Mouse (Mus musculus) erythroid progenitor cell, adult 5-6 weeks (primary cell): Measurements from ENCODE around the gene Camk1g. TPM values are rescaled to one million over a fixed set of nuclear protein-coding genes. Genes with fewer than 3 reads are reported as not detected.

Experiments
- ATAC-seq: replicated peaks from 2 replicates; pipeline ENCODE4 v1.8.0; 2016; ENCODE audit warnings: moderate number of reproducible peaks, mild to moderate bottlenecking, moderate TSS enrichment, inconsistent platforms; ENCODE audit not compliant: poor library complexity, low FRiP score, severe bottlenecking
- total RNA-seq, 2 experiments: library from RNA; stranded (forward) in 1 of 2; stranded (reverse) in 1 of 2; fragments of 150-400 nt in 1 of 2; fragments of 186-747, 209-891 nt in 1 of 2; gene quantifications; 2 replicates each; pipeline versions ENCODE4 v1.2.3 to v1.2.4; 2015 to 2017; ENCODE audit warnings: low replicate concordance in 2 of 2

The Camk1g gene
- total RNA-seq (2015; ENCODE audit: low replicate concordance) (not detected in 2 replicates), total RNA-seq (2017; ENCODE audit: low replicate concordance) (not detected in 2 replicates)

GRCm38 (mm10) chr1:193370096-193370495 lies at the start of gene Camk1g:
TSS of gene Camk1g (minus strand) at chr1:193370298.
- ATAC-seq, result no peak

DNA sequence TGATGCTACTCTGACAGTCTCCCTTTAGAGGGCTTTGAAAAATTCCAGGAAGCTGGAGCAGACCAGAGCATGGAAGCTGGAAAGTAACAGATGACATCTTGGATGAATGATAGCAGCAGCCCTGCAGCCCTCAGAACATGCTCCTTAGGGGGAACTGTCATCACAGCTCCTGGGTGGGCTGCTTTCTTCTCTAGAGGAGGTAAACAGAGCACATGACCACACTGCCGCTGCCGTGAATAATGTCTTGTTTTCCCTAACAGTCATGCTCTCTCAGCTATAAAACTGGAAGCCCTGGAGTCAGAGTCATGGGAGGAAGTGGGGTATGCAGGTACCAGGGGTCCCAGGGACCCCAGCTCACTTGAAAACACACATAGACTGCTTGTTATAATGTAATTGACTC lies 49.1 kb upstream of the Camk1g start:
- no peak for ATAC-seq

GRCm38 (mm10) chr1:193418656-193419055 lies 48.6 kb upstream of the Camk1g start:
- no peak for ATAC-seq

- ATAC-seq, result no peak
These were observed 44.0 kb upstream of the Camk1g start for GRCm38 (mm10) chr1:193414067-193414466.

- no peak for ATAC-seq
These were observed 43.4 kb upstream of the Camk1g start for GRCm38 (mm10) chr1:193413368-193414000.

- ATAC-seq, result no peak
These were observed 37.4 kb upstream of the Camk1g start for GRCm38 (mm10) chr1:193407487-193407886.

DNA sequence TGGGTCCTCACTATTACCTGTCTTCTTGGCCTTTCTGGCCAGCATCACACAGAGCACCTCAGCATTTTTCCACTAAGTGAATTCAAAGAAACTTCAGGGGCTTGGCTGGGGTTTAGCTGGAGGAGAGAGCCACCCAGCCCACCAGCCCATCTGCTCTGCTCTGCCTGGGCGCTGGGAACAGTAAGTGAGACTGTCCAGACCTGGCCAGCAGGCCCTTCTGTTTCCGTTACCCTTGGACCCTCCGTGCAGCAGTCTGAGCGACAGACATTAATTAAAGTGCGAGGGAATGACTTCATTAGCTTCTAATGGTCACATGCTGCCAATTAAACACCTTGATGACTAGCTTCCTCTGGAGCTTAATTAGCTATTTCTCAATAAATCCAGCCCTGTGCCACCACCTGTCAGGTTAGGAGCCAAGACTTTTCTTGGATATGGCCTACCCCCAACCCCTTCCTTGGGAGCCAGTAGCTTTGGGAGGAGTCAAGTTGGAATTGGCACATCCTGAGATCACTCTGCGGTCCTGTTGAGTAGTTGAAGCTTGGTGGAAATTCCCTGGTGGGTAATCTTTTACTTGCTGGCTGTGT lies 36.1 kb upstream of the Camk1g start:
- no peak for ATAC-seq

DNA sequence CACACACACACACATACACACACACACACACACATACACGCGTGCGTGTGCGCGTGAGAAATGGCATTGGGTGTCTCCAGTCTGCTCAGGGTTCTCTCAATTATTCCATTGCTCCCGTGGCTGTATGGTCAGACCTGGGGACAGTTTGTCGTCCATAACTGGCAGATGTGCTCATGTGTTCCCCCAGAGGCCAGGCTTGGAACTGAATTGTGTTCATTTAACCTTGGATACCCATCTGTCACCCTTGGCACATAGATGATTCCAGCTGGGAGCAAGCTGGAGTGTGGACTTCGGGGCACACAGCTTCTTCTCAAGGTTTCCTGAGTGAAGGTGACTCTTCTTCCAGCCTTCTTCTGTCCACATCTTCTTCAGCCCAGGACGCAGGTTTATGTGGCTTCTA lies 31.6 kb upstream of the Camk1g start:
- no peak for ATAC-seq

GRCm38 (mm10) chr1:193400348-193400747 lies 30.2 kb upstream of the Camk1g start:
- no peak for ATAC-seq

DNA sequence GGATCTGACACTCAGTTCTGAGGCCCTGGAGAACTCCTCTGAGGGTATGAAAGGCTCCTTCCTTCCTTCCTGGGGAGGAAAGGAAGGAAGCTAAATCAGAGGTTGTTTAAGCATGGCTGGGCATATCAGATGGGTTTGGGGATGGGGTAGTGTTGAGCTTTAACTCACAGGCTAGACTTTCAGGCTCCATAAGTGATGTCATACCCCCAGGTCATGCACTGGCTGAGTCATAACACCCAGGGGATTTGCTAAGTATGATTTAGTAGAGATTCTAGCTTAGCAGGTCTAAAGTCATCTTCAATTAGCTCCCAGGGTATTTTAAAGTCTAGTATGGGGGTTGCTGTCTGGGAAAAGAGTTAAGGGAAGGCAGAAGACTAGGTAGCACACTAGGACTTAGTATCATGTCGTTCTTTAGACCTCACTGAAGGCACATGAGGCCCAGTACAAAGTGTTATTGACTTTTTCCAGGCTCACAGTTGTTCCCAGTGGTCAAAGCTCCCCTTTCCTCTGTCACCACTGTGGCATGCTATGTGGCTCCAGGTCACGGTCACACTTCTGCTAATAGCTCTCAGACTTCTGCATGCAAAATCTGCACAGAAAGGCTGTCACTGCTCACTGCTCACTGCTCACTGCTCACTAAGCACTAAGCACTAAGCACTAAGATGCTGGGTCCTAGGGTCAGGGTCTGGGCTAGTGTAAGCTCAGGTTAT lies 28.8 kb upstream of the Camk1g start:
- ATAC-seq, result 0 out of 2 replicates have a peak, but pooled peaks have one; percentile 16

- ATAC-seq, result no peak
These were observed 27.0 kb upstream of the Camk1g start for GRCm38 (mm10) chr1:193397109-193397508.

DNA sequence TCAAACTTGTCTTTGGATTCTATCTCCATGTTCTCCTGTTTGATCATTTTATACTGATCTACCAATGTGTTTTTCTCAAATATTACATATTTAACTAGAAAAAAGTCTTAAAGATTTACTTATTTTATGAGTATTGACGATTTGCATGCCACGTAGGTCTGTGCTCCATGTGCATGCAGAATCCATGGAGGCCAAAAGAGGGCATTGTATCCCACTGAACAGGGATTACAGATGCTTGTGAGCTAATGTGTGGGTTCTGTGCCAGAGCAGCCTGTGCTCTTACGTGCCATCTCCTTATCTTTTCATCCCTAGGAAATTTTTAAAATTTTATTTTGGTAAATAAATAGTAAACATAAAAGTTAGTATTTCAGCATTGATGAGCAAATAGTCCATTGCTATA lies 22.2 kb upstream of the Camk1g start:
- ATAC-seq, result no peak

GRCm38 (mm10) chr1:193390004-193390403 lies 19.9 kb upstream of the Camk1g start:
- no peak for ATAC-seq

DNA sequence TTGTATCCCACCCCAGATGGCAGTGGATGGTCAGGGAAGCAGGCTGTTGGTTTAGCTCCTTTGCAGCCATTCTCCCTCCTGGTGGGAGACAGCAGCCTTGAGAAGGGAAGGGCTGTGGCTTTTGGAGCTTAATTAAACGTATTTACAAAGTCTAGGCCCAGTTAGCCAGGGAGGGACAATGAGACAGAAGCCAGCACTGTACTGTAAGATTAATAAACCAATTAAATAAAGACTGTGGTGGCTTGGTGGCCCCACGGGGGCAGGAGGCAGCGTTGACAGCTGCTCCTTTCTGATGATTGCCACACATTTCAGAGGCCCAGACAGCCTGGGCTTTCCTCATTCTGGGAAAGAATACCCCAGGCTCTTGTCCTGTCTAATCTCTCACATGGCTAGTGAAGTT lies 19.4 kb upstream of the Camk1g start:
- ATAC-seq, result no peak

DNA sequence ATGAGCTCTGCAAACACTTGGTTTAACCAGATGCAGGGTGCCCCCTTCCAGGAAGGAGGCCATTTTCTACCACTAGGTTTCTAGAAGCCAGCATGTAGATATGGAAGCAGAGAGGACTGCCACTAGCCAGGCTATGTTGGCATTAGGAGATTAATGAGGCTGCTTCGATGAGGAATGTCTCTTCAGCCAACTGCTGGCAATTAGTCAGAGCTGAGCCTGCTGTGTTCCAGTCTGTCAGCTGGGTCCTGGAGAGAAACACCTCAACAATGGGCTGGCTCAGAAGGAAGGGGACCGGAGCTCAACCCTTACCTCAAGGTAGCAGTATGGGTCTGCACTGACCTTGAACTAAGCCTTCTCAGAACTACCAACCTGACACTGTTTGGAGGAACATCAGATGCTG lies 17.1 kb upstream of the Camk1g start:
- no peak for ATAC-seq

GRCm38 (mm10) chr1:193386136-193386535 lies 16.0 kb upstream of the Camk1g start:
- no peak for ATAC-seq

DNA sequence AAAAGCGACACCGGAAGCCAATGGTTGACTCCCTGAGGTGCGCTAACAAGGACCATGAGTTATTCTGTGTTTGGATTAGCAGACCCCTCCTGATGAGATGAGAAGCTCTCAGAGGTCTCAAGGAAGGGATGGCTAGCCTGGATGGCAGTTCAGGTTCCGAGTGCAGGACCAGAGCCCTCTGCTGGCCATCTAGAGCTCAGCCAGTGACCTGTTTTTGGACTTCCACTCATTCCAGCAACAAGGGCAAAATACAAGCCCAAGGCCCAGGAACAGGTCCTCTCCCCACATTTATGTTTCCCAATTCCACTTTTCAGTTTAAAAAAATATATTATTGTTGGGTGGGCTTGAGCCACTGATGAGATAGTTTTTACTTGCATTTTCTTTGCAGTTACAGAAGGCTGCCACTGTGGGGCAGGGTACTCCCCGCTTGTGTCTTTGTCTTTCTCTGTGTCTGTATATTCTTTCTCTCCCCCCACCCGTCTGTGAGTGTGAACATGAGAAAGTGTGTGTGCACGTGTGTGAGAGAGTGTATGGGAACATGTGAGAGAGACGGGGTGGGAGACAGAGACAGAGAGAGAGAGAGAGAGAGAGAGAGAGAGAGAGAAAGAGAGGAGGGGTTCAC lies 12.9 kb upstream of the Camk1g start:
- no peak for ATAC-seq

DNA sequence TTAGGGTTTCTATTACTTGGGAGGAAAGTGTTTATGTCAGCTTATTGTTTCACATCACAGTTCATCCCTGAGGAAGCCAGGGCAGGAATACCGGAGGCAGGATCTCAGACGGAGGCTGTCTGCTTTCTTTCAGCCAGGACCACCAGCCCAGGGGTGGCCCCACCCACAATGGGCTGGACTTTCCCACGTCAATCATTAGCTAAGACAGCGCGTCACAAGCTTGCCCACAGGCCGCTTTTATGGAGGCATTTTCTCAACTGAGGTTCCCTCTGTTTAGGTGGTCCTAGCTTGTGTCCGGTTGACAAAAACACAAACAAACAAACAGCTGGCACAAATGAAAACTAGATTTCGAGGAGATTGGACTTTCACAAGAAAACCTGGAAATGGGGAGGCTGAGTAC lies 12.3 kb upstream of the Camk1g start:
- ATAC-seq, result no peak

GRCm38 (mm10) chr1:193381597-193382404 lies 11.7 kb upstream of the Camk1g start:
- ATAC-seq, result no peak

GRCm38 (mm10) chr1:193380877-193381276 lies 10.8 kb upstream of the Camk1g start:
- ATAC-seq, result no peak
